Mouse (Mus musculus): ENCODE measurements around the gene Qsox1.

GRCm38 (mm10) chr1:155747911-155748310, 64.8 kb downstream of the Qsox1 start:
- TF ChIP-seq CTCF (IDR thresholded peaks at IDR 0.05; ENCODE audit: borderline replicate concordance, extremely low read depth, insufficient read depth, insufficient read length) (no peak), POLR2A (IDR thresholded peaks at IDR 0.05; ENCODE audit: borderline replicate concordance, extremely low read depth, insufficient read depth, insufficient read length, poor library complexity, severe bottlenecking) (no peak)

Data from brain, embryonic 14.5 days (tissue).